Mouse (Mus musculus): ENCODE results near the gene Olfr772. TPM values are rescaled to one million over a fixed set of nuclear protein-coding genes. Genes with fewer than 3 reads are reported as not detected.
"Not testable (repeated sequence)": the region's sequence is repeated elsewhere in the genome, so short reads cannot be mapped to it uniquely, and the experiment has no call there.

Gene Olfr772
- polyA plus RNA-seq (2015; fragmentation: Nextera tagmentation; extraction: Ambion mirVana): not detected in 2 replicates

DNA sequence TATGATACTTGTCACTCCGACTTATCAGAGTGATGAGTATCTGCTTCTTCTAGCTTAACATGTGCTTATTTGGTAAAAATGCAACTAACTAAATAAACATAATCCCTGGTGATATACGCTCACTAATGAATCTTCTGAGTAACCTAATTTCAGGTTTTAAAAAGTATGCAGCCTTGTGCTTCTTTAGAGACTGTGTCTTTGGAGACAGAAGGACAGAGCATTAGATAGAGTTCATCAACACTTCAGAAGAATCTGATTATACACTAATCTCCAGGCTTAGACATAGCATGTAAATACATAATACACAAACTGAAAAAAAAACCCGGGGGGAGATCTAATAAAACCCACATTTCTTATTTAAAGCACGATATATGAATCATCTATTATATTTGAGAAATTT lies at the start of gene Olfr772:
Gene Olfr772, minus strand, starts transcription at position 101 of the 400 bp plus-strand sequence.
- H3K36me3 ChIP-seq; H3K27ac ChIP-seq; H3K9ac ChIP-seq; H3K4me3 ChIP-seq (replicated peaks); H3K4me2 ChIP-seq; H3K27me3 ChIP-seq; ATAC-seq (replicated peaks; ENCODE audit: low FRiP score); H3K9me3 ChIP-seq (replicated peaks); H3K4me1 ChIP-seq: not testable (repeated sequence)
- WGBS: 90% methylated on average over 4 of the region's 4 CpGs

DNA sequence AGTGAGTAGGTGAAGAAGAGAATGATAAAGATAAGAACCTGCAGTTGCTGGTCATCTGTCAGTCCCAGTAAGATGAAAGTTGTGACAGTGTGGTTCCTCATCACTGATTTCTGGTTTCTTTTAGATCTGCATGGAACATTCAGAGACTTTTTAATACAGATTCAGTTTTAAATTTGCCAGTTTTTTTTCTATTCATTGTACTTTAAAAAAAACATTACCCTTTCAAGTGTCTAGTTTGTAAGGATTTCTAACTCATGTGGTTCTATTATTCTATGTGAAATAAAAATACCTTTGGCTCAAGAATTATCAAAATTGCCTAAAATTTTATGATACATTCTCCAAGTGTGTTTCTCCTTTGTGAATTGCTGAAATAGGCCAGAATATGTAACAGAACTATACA lies 9.6 kb upstream of the Olfr772 start, which contains the start of gene Olfr773:
Gene Olfr773, minus strand, starts transcription at position 101 of the 400 bp plus-strand sequence.
- not testable (repeated sequence) for ATAC-seq (replicated peaks; ENCODE audit: low FRiP score); H3K9ac ChIP-seq; H3K4me2 ChIP-seq; H3K4me3 ChIP-seq (replicated peaks); H3K27me3 ChIP-seq; H3K4me1 ChIP-seq; H3K9me3 ChIP-seq (replicated peaks); H3K27ac ChIP-seq; H3K36me3 ChIP-seq

DNA sequence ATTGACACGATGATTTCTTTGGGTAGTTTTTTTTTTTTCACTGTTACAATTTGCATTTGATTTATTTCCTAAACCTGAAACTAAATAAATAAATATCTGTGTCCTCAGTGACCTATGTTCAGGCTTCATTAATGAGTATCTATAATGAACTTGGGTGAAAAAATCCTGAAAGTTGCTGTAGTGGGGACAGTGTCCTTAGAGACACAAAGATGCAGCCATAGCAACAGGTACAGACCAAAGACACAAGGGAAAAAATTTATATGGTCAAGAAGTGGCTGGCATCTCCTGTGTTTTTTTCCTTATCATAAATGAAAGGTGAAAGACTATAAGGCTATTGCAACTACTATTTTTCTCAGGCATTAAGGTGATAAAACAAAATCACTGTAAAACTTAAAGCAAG lies 13.1 kb downstream of the Olfr772 start, which contains the start of gene Olfr771:
Gene Olfr771, minus strand, starts transcription at position 101 of the 400 bp plus-strand sequence.
- Histone ChIP-seq H3K9me3 (replicated peaks) (no peaks in the 10 kb centered on the region), H3K27ac (no peak within 1 kb of the TSS), H3K27me3 (no peaks in the 10 kb centered on the region), H3K4me1 (no peaks in the 10 kb centered on the region), H3K4me2 (no peak within 1 kb of the TSS), H3K9ac (no peak within 1 kb of the TSS), H3K4me3 (replicated peaks) (no peak within 1 kb of the TSS), H3K36me3 (no peaks in the 10 kb centered on the region)
- 80% methylated on average over 1 of the region's 1 CpGs for WGBS
- ATAC-seq (replicated peaks; ENCODE audit: low FRiP score): no peak

DNA sequence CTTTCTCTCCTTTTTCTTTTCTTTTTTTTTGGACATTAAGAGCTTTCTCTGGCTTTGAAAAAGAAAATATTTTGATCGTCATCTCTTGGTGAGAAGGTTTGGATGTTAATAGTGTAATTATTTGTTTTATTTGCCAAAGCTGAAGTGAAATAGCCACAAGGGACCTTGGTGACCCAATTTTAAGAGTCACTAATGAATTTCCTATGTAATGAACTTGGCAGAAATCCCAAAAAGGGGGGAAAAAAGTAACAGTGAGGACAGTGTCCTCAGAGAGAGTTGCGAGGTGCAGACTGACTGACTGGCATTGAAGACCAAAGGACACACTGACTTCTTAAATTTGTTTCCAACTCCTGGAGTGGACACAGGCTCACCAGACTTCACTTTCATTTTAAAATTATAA lies 38.8 kb downstream of the Olfr772 start, which contains the start of gene Olfr770:
Gene Olfr770, minus strand, starts transcription at position 101 of the 400 bp plus-strand sequence.
- H3K27ac ChIP-seq: no peak within 1 kb of the TSS
- H3K4me2 ChIP-seq: no peak within 1 kb of the TSS
- 65% methylated on average over 2 of the region's 2 CpGs for WGBS
- ATAC-seq (replicated peaks; ENCODE audit: low FRiP score): no peak
- H3K9ac ChIP-seq: no peak within 1 kb of the TSS
- H3K27me3 ChIP-seq: no peaks in the 10 kb centered on the region
- H3K9me3 ChIP-seq (replicated peaks): no peaks in the 10 kb centered on the region
- no peaks in the 10 kb centered on the region for H3K4me1 ChIP-seq
- H3K4me3 ChIP-seq (replicated peaks): no peak within 1 kb of the TSS
- H3K36me3 ChIP-seq: no peaks in the 10 kb centered on the region

Other genes with a start within 250 kb of the Olfr772 start
- 3.6 and 4.2 TPM in 2 replicates for gene Itga7, start 244.1 kb downstream of the Olfr772 start, polyA plus RNA-seq (2015; fragmentation: Nextera tagmentation; extraction: Ambion mirVana)
- 5.6 and 6.4 TPM in 2 replicates for gene Mettl7b, start 216.9 kb downstream of the Olfr772 start, polyA plus RNA-seq (2015; fragmentation: Nextera tagmentation; extraction: Ambion mirVana)
- not detected in 2 replicates for gene Olfr9, start 188.5 kb downstream of the Olfr772 start, polyA plus RNA-seq (2015; fragmentation: Nextera tagmentation; extraction: Ambion mirVana)
- not detected in 2 replicates for gene Olfr763, start 167.1 kb downstream of the Olfr772 start, polyA plus RNA-seq (2015; fragmentation: Nextera tagmentation; extraction: Ambion mirVana)
- gene Olfr764-ps1, start 138.0 kb downstream of the Olfr772 start, polyA plus RNA-seq (2015; fragmentation: Nextera tagmentation; extraction: Ambion mirVana): not detected in 2 replicates
- not detected in 2 replicates for gene Olfr765, start 127.9 kb downstream of the Olfr772 start, polyA plus RNA-seq (2015; fragmentation: Nextera tagmentation; extraction: Ambion mirVana)
- not detected in 2 replicates for gene Olfr766-ps1, start 108.9 kb downstream of the Olfr772 start, polyA plus RNA-seq (2015; fragmentation: Nextera tagmentation; extraction: Ambion mirVana)
- not detected in 2 replicates for gene Olfr767, start 95.0 kb downstream of the Olfr772 start, polyA plus RNA-seq (2015; fragmentation: Nextera tagmentation; extraction: Ambion mirVana)
- not detected in 2 replicates for gene Olfr768, start 78.5 kb downstream of the Olfr772 start, polyA plus RNA-seq (2015; fragmentation: Nextera tagmentation; extraction: Ambion mirVana)
- gene Olfr769, start 60.1 kb downstream of the Olfr772 start, polyA plus RNA-seq (2015; fragmentation: Nextera tagmentation; extraction: Ambion mirVana): not detected in 2 replicates
- not detected in 2 replicates for gene Olfr770, start 38.9 kb downstream of the Olfr772 start, polyA plus RNA-seq (2015; fragmentation: Nextera tagmentation; extraction: Ambion mirVana)
- gene Olfr771, start 13.2 kb downstream of the Olfr772 start, polyA plus RNA-seq (2015; fragmentation: Nextera tagmentation; extraction: Ambion mirVana): not detected in 2 replicates
- not detected in 2 replicates for gene Olfr773, start 9.5 kb upstream of the Olfr772 start, polyA plus RNA-seq (2015; fragmentation: Nextera tagmentation; extraction: Ambion mirVana)
- not detected in 2 replicates for gene Olfr774, start 58.3 kb upstream of the Olfr772 start, polyA plus RNA-seq (2015; fragmentation: Nextera tagmentation; extraction: Ambion mirVana)
- not detected in 2 replicates for gene Olfr775, start 70.5 kb upstream of the Olfr772 start, polyA plus RNA-seq (2015; fragmentation: Nextera tagmentation; extraction: Ambion mirVana)
- not detected in 2 replicates for gene Olfr776, start 81.2 kb upstream of the Olfr772 start, polyA plus RNA-seq (2015; fragmentation: Nextera tagmentation; extraction: Ambion mirVana)
- gene Olfr777, start 93.6 kb upstream of the Olfr772 start, polyA plus RNA-seq (2015; fragmentation: Nextera tagmentation; extraction: Ambion mirVana): not detected in 2 replicates
- not detected in 2 replicates for gene Olfr780, start 140.2 kb upstream of the Olfr772 start, polyA plus RNA-seq (2015; fragmentation: Nextera tagmentation; extraction: Ambion mirVana)
- not detected in 2 replicates for gene Olfr781, start 150.9 kb upstream of the Olfr772 start, polyA plus RNA-seq (2015; fragmentation: Nextera tagmentation; extraction: Ambion mirVana)
- gene Olfr782, start 170.9 kb upstream of the Olfr772 start, polyA plus RNA-seq (2015; fragmentation: Nextera tagmentation; extraction: Ambion mirVana): not detected in 2 replicates
- gene Olfr784, start 206.2 kb upstream of the Olfr772 start, polyA plus RNA-seq (2015; fragmentation: Nextera tagmentation; extraction: Ambion mirVana): 0.05 TPM in 2 replicates
- not detected in 2 replicates for gene Olfr785, start 227.5 kb upstream of the Olfr772 start, polyA plus RNA-seq (2015; fragmentation: Nextera tagmentation; extraction: Ambion mirVana)
- gene Olfr786, start 249.4 kb upstream of the Olfr772 start, polyA plus RNA-seq (2015; fragmentation: Nextera tagmentation; extraction: Ambion mirVana): not detected in 2 replicates